Mouse (Mus musculus): Measurements from ENCODE around the gene Kcna2. TPM values are rescaled to one million over a fixed set of nuclear protein-coding genes. Genes with fewer than 3 reads are reported as not detected.

Kcna2 gene
- total and polyA plus RNA-seq, 2 experiments from 2014 or later = 2.1 to 17.2 TPM

- Histone ChIP-seq H3K9ac (replicated peaks; ENCODE audit: low read length) (no peak overlapping the region), H3K4me1 (ENCODE audit: insufficient read depth, low read length) (no peaks in the 10 kb centered on the region), H3K9me3 (ENCODE audit: low read length) (no peaks in the 10 kb centered on the region), H3K4me2 (ENCODE audit: low read depth, low read length) (no peak overlapping the region), H3K27ac (no peak overlapping the region), H3K27me3 (ENCODE audit: insufficient read depth, low read length) (no peaks in the 10 kb centered on the region), H3K36me3 (ENCODE audit: insufficient read depth, low read length) (no peaks in the 10 kb centered on the region), H3K4me3 (ENCODE audit: low read length) (no peak overlapping the region)
- WGBS = 83% methylated on average over 3 of the region's 3 CpGs
- no peak for TF ChIP-seq CTCF (IDR thresholded peaks at IDR 0.05; ENCODE audit: low read depth)
- no peak for ATAC-seq
- DNase-seq (ENCODE audit: low spot score) = no peak
Measured at GRCm38 (mm10) chr3:107134457-107134856, 33.5 kb downstream of the Kcna2 start.

GRCm38 (mm10) chr3:107147126-107147525 is 46.2 kb downstream of the Kcna2 start:
- no peak for TF ChIP-seq CTCF (IDR thresholded peaks at IDR 0.05; ENCODE audit: low read depth)
- H3K27me3 ChIP-seq (ENCODE audit: insufficient read depth, low read length) = no peaks in the 10 kb centered on the region
- no peak overlapping the region for H3K4me2 ChIP-seq (ENCODE audit: low read depth, low read length)
- H3K4me1 ChIP-seq (ENCODE audit: insufficient read depth, low read length) = peaks cover 6% of the 10 kb centered on the region; the same call in 1 of the 2 replicates
- DNase-seq (ENCODE audit: low spot score) (no peak), ATAC-seq (no peak)
- no peak overlapping the region for H3K27ac ChIP-seq
- 50% methylated on average over 7 of the region's 7 CpGs for WGBS
- no peaks in the 10 kb centered on the region for H3K36me3 ChIP-seq (ENCODE audit: insufficient read depth, low read length)
- H3K9me3 ChIP-seq (ENCODE audit: low read length) = no peaks in the 10 kb centered on the region
- no peak overlapping the region for H3K9ac ChIP-seq (replicated peaks; ENCODE audit: low read length)
- H3K4me3 ChIP-seq (ENCODE audit: low read length) = no peak overlapping the region

- Histone ChIP-seq H3K27me3 (ENCODE audit: insufficient read depth, low read length) (no peaks in the 10 kb centered on the region), H3K9ac (replicated peaks; ENCODE audit: low read length) (no peak overlapping the region), H3K36me3 (ENCODE audit: insufficient read depth, low read length) (no peaks in the 10 kb centered on the region), H3K9me3 (ENCODE audit: low read length) (no peaks in the 10 kb centered on the region), H3K4me1 (ENCODE audit: insufficient read depth, low read length) (peaks cover 6% of the 10 kb centered on the region; the same call in 1 of the 2 replicates), H3K4me3 (ENCODE audit: low read length) (no peak overlapping the region), H3K4me2 (ENCODE audit: low read depth, low read length) (no peak overlapping the region), H3K27ac (no peak overlapping the region)
- ATAC-seq (no peak), DNase-seq (ENCODE audit: low spot score) (peak; percentile 17)
- peak; percentile 42; the same call in 1 of the 2 replicates for TF ChIP-seq CTCF (IDR thresholded peaks at IDR 0.05; ENCODE audit: low read depth)
- 86% methylated on average over 3 of the region's 3 CpGs for WGBS
Measured at GRCm38 (mm10) chr3:107149006-107149405, 48.1 kb downstream of the Kcna2 start.

GRCm38 (mm10) chr3:107150469-107150868 is 49.5 kb downstream of the Kcna2 start:
- Histone ChIP-seq H3K4me3 (ENCODE audit: low read length) (no peak overlapping the region), H3K4me1 (ENCODE audit: insufficient read depth, low read length) (peaks cover 6% of the 10 kb centered on the region; the same call in 1 of the 2 replicates), H3K36me3 (ENCODE audit: insufficient read depth, low read length) (no peaks in the 10 kb centered on the region), H3K4me2 (ENCODE audit: low read depth, low read length) (no peak overlapping the region), H3K9me3 (ENCODE audit: low read length) (no peaks in the 10 kb centered on the region), H3K27ac (no peak overlapping the region), H3K9ac (replicated peaks; ENCODE audit: low read length) (no peak overlapping the region), H3K27me3 (ENCODE audit: insufficient read depth, low read length) (no peaks in the 10 kb centered on the region)
- ATAC-seq (no peak), DNase-seq (ENCODE audit: low spot score) (peak; percentile 42)
- whole genome bisulfite sequencing = 29% methylated on average over 3 of the region's 3 CpGs
- no peak for TF ChIP-seq CTCF (IDR thresholded peaks at IDR 0.05; ENCODE audit: low read depth)

GRCm38 (mm10) chr3:107150872-107151540 is 50.1 kb downstream of the Kcna2 start:
- no peak for TF ChIP-seq CTCF (IDR thresholded peaks at IDR 0.05; ENCODE audit: low read depth)
- Histone ChIP-seq H3K27ac (no peak overlapping the region), H3K27me3 (ENCODE audit: insufficient read depth, low read length) (no peaks in the 10 kb centered on the region), H3K4me2 (ENCODE audit: low read depth, low read length) (no peak overlapping the region), H3K9me3 (ENCODE audit: low read length) (no peaks in the 10 kb centered on the region), H3K4me3 (ENCODE audit: low read length) (no peak overlapping the region), H3K36me3 (ENCODE audit: insufficient read depth, low read length) (no peaks in the 10 kb centered on the region), H3K4me1 (ENCODE audit: insufficient read depth, low read length) (peaks cover 6% of the 10 kb centered on the region; the same call in 1 of the 2 replicates), H3K9ac (replicated peaks; ENCODE audit: low read length) (no peak overlapping the region)
- peak; percentile 33; the same call in 1 of the 2 replicates for ATAC-seq
- peak; percentile 27 for DNase-seq (ENCODE audit: low spot score)
- 26% methylated on average over 7 of the region's 7 CpGs for WGBS

GRCm38 (mm10) chr3:107153772-107154655 is 53.1 kb downstream of the Kcna2 start:
- H3K9me3 ChIP-seq (ENCODE audit: low read length) = no peaks in the 10 kb centered on the region
- WGBS = 70% methylated on average over 11 of the region's 11 CpGs
- TF ChIP-seq CTCF (IDR thresholded peaks at IDR 0.05; ENCODE audit: low read depth) = no peak
- H3K4me2 ChIP-seq (ENCODE audit: low read depth, low read length) = no peak overlapping the region
- no peaks in the 10 kb centered on the region for H3K27me3 ChIP-seq (ENCODE audit: insufficient read depth, low read length)
- DNase-seq (ENCODE audit: low spot score) (peak; percentile 59), ATAC-seq (peak; percentile 51)
- peaks cover 6% of the 10 kb centered on the region; the same call in 1 of the 2 replicates for H3K4me1 ChIP-seq (ENCODE audit: insufficient read depth, low read length)
- H3K9ac ChIP-seq (replicated peaks; ENCODE audit: low read length) = no peak overlapping the region
- no peak overlapping the region for H3K27ac ChIP-seq
- H3K36me3 ChIP-seq (ENCODE audit: insufficient read depth, low read length) = no peaks in the 10 kb centered on the region
- no peak overlapping the region for H3K4me3 ChIP-seq (ENCODE audit: low read length)

All from hindbrain, postnatal 0 days (tissue).